Mouse (Mus musculus) cerebellum, postnatal 14 days (tissue): ENCODE results near the gene Miox.

Experiments
- DNase-seq, 2 experiments: peaks; one replicate each; pipeline ENCODE4 v3.0.0; 2021; ENCODE audit warnings: mixed read lengths in 2 of 2

The Miox gene

GRCm38 (mm10) chr15:89372536-89372935, 38.3 kb downstream of the Miox start:
- DNase-seq = peak in 1 of 2 experiments; percentile 24

DNA sequence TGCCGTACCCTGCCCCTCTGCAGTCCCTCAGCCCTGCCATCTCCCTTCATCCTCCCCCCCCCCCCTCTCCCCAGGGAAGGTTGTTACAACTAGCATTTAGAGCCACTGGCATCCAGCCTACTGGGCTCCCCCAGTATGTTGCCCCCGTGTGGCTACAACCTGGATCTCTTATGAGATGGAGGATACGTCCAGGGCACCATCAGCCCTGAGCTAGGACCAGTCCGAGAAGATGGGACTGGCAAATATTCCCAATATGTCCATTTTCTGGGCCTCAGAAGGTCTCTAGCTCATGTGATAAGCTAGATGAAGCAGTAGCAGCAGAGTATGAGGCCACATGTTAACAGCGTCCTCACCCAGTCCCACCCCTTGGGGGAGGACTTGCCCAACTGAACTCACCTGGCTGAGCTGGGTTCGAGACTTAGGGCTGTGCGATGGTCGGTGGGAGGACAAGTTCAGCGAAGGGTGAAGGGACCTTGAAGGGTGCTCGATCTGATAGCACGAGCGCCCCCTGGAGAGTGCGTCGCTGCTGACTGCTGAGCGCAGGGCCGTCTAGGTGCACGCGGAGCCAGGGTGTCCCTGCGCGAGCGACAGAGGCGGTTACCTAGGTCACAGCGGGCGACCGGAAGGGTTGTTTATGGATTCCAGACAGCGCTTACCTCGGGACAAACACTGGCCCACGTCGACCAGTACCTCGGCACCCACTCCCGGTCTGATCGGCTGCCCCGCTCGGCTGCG, 39.0 kb downstream of the Miox start:
- DNase-seq = peak; percentile 86 to 87

- DNase-seq = peak; percentile 98 to 99
Observed at GRCm38 (mm10) chr15:89373762-89374248, 39.6 kb downstream of the Miox start, which contains the start of gene Sco2. TSS of gene Sco2 (minus strand) at chr15:89373846.

- DNase-seq = no peak
Observed at GRCm38 (mm10) chr15:89374340-89374739, 40.1 kb downstream of the Miox start.

DNA sequence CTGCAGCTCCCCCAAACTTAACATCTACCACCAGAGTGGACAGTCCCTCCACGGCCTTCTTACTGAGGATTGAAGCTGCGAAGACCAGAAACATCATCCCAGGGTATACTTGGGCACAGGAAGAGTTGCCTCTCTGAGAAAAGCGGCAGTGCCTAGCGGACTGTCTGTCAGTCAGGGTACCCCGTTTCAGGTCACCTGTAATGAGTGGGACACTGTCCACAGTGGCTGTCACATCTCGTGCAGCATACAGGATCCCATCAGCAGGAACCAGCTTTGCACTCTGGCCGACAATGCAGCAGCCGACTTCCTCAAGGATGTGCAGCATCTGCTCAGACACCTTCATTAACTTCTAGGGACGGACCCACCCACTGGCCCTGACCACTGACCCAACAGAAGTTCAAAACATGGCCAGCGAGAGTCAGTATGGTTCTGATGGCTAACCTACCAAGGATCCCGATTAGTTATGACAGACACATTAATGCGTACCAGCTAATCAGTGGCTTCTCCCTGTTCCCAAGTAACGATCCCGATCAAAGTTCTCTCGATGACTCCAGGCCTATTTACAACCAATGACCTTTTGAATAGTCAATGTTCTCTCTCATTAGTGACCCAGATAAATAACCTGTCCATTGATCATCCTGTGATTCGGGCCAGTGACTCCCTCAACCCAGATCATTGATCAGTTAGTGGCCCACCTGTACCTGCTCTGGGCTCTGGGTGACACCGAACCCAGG, 40.8 kb downstream of the Miox start:
- no peak for DNase-seq

DNA sequence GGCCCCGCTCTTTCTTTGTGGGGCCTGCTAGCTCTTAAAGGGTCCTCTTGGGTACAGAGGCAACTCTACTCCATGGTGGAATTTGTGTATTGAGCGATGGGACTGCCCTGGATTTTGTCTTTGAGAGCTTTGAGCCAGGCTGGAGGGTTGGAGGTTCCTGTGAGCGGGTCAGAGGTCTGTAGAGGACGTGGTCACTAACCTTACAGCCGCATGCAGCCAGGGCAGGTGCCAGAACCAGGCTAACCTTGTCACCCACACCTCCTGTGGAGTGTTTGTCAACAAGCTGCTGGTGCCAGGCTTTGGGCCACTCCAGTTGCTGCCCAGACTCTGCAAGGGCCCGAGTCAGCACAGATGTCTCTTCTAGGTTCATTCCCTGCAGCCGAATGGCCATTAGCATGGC, 41.8 kb downstream of the Miox start:
- no peak for DNase-seq

- no peak for DNase-seq
Observed at GRCm38 (mm10) chr15:89376957-89377356, 42.8 kb downstream of the Miox start, which contains the start of gene Tymp. TSS of gene Tymp (minus strand) at chr15:89377039.

DNA sequence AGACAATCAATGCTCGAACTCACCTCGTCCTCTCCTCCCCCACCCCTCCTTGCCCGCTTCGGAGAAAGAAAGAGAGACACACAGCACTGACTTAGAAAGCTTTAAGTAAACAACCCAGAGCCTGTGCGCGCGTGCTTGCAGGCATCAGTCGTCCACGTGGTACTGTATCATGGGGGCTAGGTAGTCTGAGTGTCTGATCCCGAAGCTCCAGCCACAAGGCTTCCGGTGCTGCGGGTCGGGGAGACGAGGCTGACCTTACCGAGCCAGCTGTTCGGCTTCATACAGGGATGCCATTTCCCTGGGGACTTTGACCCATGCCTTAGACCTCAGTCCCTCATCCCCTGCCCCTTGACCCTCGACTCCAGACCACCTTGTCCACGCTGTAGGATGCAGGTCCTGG, 43.2 kb downstream of the Miox start:
- DNase-seq = peak in 1 of 2 experiments; percentile 15

DNA sequence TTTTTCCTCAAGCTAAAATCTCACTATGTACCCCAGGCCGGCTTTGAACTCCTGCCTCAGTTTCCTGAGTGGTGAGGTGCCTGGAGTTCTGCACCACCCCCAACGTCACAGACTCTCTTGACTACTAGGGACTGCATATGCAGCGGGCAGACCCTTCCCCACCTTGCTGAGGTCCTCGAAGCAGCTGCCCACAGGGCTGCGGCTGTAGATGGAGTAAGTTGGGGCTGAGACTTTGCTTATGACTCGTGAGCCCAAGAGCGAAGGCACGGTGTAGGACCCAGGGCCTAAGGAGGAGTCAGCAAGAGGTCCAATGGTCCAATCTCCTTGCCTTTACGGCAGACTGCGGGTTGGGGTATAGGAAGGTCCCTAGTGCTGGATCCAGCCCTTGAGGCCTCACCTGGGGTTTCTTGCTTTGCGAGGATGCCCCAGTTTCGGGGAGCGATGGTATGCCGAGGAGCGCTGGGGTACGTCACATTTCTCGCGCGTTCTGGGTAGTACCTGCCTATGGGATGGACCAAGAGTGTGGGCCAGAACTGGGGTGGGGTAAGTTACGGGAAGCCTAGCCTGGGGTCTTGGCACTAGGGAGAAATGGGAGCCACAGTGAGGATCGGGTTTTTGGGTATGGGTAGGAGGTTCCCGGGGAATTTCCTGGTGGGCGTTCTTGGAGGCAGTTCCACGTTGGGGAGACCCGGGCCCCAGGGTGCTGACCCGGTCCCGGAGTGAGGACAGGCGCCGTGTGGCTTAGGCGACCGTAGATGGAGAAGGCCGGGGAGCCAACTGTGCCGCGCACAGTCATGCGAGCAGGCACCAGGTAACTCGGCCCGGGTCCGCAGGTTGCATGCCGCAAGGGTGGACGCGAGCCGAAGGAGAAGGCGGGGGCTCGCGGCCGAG, 44.0 kb downstream of the Miox start:
- no peak for DNase-seq

DNA sequence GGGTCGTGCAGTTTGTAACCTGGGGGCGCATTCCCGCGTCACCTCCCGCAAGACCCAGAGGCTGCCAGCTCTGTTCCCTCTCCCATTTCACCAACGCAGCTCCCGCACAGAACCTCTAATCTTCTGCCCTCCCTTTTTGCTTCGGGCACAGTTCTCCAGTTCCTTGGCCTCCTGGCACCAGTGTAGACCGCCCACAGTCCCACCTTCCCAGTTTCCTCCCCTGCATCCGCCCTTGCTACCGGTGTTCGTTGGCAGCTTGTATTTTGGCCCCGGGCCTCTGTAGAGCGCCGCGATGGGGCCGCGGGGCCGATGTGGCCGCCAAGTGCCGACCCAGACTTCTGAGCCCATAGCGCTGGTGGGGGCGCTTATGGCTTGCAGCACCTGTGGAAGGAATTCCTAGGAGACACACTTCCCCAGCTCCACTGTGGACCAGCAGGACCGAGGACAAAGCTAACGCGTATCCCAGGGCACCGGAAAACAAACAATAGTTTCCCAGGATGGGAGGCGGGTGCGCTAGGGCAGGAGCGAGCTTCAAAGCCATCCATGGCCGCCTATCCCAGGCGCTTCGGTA, 44.7 kb downstream of the Miox start, which contains the start of gene Odf3b:
Gene Odf3b, minus strand, starts transcription at position 452 of the 571 bp plus-strand sequence.
- peak; percentile 81 to 87 for DNase-seq

GRCm38 (mm10) chr15:89379429-89379828, 45.2 kb downstream of the Miox start:
- DNase-seq = peak; percentile 69

DNA sequence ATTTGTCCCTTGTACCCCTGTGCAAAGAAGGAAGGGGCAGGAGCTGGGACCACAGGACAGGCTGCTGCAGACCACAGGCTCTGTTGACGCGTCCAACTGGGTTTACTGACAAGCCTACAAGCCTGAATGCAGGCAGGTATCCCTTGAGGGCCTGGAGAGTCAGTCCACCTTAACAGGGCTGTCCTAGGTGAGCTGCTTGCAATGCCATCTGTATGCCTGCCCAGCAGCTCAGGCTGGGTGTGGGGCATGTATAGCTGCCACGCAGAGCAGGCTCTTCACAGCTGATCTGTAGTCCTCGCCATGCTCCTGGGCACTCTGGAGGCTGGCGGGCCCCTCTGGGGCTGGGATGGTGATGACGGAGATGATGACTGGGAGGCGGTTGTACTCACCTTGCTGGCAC, 50.4 kb downstream of the Miox start, which contains the start of gene Klhdc7b:
Gene Klhdc7b, plus strand, starts transcription at position 301 of the 400 bp plus-strand sequence.
- DNase-seq = peak in 1 of 2 experiments; percentile 3
